Mouse (Mus musculus): ENCODE results near the gene Matn1. TPM values are rescaled to one million over a fixed set of nuclear protein-coding genes. Genes with fewer than 3 reads are reported as not detected.

Matn1 gene
- polyA plus RNA-seq, 2 experiments: 0.08 to 0.13 TPM

DNA sequence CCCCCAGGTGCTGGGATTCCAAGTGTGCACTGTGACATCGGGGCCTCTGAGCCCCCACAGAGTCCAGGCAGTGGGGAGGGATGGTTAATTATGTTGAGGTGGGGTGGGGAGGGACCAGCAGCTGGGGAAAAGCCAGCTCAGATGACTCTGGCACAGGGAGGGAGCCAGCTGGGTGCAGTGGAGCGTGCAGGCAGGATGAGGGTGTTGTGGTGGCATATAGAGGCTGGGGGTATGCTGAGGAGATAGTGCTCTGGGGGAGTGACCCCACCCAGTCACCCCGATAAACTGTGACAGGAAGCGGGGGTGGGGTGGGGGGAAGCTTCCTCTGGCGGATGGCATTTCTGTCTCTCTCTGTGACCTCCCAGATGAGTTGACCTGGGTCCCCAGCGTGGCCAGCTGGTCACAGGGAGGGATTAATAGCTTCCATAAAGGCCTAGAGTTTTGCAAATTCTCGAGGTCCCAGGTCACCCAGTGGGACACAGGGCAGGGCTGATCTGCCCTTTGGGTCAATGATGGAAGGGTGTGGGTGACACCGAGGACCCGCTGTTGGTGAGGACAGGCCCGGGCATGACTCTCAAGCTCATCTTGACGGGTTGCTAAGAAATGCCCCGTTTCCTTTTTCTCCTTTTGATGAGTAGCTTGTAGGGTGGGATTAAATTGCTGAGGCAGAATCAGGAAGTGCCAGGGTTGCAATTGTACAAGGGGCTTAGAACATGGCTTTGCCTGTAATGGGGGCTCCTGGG, 23.1 kb upstream of the Matn1 start:
- Histone ChIP-seq H3K4me1 (replicated peaks; ENCODE audit: control insufficient read depth in 2 of 2, insufficient read depth in 2 of 2, low read length in 1 of 2) (no peaks in the 10 kb centered on the region; a peak in 2 of 4 replicates), H3K4me3 (ENCODE audit: insufficient read depth in 1 of 2, low read depth in 2 of 2, low read length in 2 of 2) (no peak overlapping the region), H3K4me2 (ENCODE audit: low read depth) (no peak overlapping the region), H3K9ac (replicated peaks) (no peak overlapping the region), H3K27me3 (ENCODE audit: control insufficient read depth, insufficient read depth, low read length) (no peaks in the 10 kb centered on the region), H3K9me3 (ENCODE audit: control insufficient read depth, low read length) (no peaks in the 10 kb centered on the region), H3K27ac (no peak overlapping the region), H3K36me3 (replicated peaks; ENCODE audit: control insufficient read depth, insufficient read depth, low read depth) (no peaks in the 10 kb centered on the region)
- no peak for ATAC-seq (ENCODE audit: insufficient read depth)
- 21% methylated on average over 12 of the region's 12 CpGs for WGBS (ENCODE audit: insufficient replicate concordance)
- no peak for DNase-seq (ENCODE audit: low read depth in 3 of 3, low spot score in 3 of 3)
- TF ChIP-seq EP300 (IDR thresholded peaks at IDR 0.05; ENCODE audit: low read depth) (no peak), CTCF (IDR thresholded peaks at IDR 0.05; ENCODE audit: low read depth) (no peak)

- no peaks in the 10 kb centered on the region for H3K27me3 ChIP-seq (ENCODE audit: control insufficient read depth, insufficient read depth, low read length)
- no peak for ATAC-seq (ENCODE audit: insufficient read depth)
- H3K4me1 ChIP-seq (replicated peaks; ENCODE audit: control insufficient read depth in 2 of 2, insufficient read depth in 2 of 2, low read length in 1 of 2): no peaks in the 10 kb centered on the region; a peak in 1 of 4 replicates
- no peak overlapping the region for H3K9ac ChIP-seq (replicated peaks)
- 56% methylated on average over 10 of the region's 10 CpGs for WGBS (ENCODE audit: insufficient replicate concordance)
- no peaks in the 10 kb centered on the region for H3K36me3 ChIP-seq (replicated peaks; ENCODE audit: control insufficient read depth, insufficient read depth, low read depth)
- TF ChIP-seq CTCF (IDR thresholded peaks at IDR 0.05; ENCODE audit: low read depth) (no peak), EP300 (IDR thresholded peaks at IDR 0.05; ENCODE audit: low read depth) (no peak)
- no peak overlapping the region for H3K4me2 ChIP-seq (ENCODE audit: low read depth)
- H3K4me3 ChIP-seq (ENCODE audit: insufficient read depth in 1 of 2, low read depth in 2 of 2, low read length in 2 of 2): no peak overlapping the region
- H3K27ac ChIP-seq: no peak overlapping the region
- no peak for DNase-seq (ENCODE audit: low read depth in 3 of 3, low spot score in 3 of 3)
- no peaks in the 10 kb centered on the region for H3K9me3 ChIP-seq (ENCODE audit: control insufficient read depth, low read length)
Observed at GRCm38 (mm10) chr4:130921986-130922385, 22.2 kb upstream of the Matn1 start.

GRCm38 (mm10) chr4:130926274-130926673, 17.9 kb upstream of the Matn1 start:
- Histone ChIP-seq H3K27ac (no peak overlapping the region), H3K36me3 (replicated peaks; ENCODE audit: control insufficient read depth, insufficient read depth, low read depth) (no peaks in the 10 kb centered on the region), H3K9ac (replicated peaks) (no peak overlapping the region), H3K9me3 (ENCODE audit: control insufficient read depth, low read length) (no peaks in the 10 kb centered on the region), H3K4me2 (ENCODE audit: low read depth) (no peak overlapping the region), H3K4me1 (replicated peaks; ENCODE audit: control insufficient read depth in 2 of 2, insufficient read depth in 2 of 2, low read length in 1 of 2) (no peaks in the 10 kb centered on the region), H3K27me3 (ENCODE audit: control insufficient read depth, insufficient read depth, low read length) (no peaks in the 10 kb centered on the region), H3K4me3 (ENCODE audit: insufficient read depth in 1 of 2, low read depth in 2 of 2, low read length in 2 of 2) (no peak overlapping the region)
- TF ChIP-seq CTCF (IDR thresholded peaks at IDR 0.05; ENCODE audit: low read depth) (no peak), EP300 (IDR thresholded peaks at IDR 0.05; ENCODE audit: low read depth) (no peak)
- DNase-seq (ENCODE audit: low read depth in 3 of 3, low spot score in 3 of 3): no peak
- no peak for ATAC-seq (ENCODE audit: insufficient read depth)
- WGBS (ENCODE audit: insufficient replicate concordance): 56% methylated on average over 6 of the region's 6 CpGs

GRCm38 (mm10) chr4:130927821-130928220, 16.4 kb upstream of the Matn1 start:
- no peak overlapping the region for H3K9ac ChIP-seq (replicated peaks)
- ATAC-seq (ENCODE audit: insufficient read depth) (no peak), DNase-seq (ENCODE audit: low read depth in 3 of 3, low spot score in 3 of 3) (no peak)
- H3K27ac ChIP-seq: no peak overlapping the region
- TF ChIP-seq CTCF (IDR thresholded peaks at IDR 0.05; ENCODE audit: low read depth): no peak
- H3K4me2 ChIP-seq (ENCODE audit: low read depth): no peak overlapping the region
- no peaks in the 10 kb centered on the region for H3K4me1 ChIP-seq (replicated peaks; ENCODE audit: control insufficient read depth in 2 of 2, insufficient read depth in 2 of 2, low read length in 1 of 2)
- no peak overlapping the region for H3K4me3 ChIP-seq (ENCODE audit: insufficient read depth in 1 of 2, low read depth in 2 of 2, low read length in 2 of 2)
- no peaks in the 10 kb centered on the region for H3K36me3 ChIP-seq (replicated peaks; ENCODE audit: control insufficient read depth, insufficient read depth, low read depth)
- no peaks in the 10 kb centered on the region for H3K27me3 ChIP-seq (ENCODE audit: control insufficient read depth, insufficient read depth, low read length)
- no peaks in the 10 kb centered on the region for H3K9me3 ChIP-seq (ENCODE audit: control insufficient read depth, low read length)
- 78% methylated on average over 12 of the region's 12 CpGs for WGBS (ENCODE audit: insufficient replicate concordance)

DNA sequence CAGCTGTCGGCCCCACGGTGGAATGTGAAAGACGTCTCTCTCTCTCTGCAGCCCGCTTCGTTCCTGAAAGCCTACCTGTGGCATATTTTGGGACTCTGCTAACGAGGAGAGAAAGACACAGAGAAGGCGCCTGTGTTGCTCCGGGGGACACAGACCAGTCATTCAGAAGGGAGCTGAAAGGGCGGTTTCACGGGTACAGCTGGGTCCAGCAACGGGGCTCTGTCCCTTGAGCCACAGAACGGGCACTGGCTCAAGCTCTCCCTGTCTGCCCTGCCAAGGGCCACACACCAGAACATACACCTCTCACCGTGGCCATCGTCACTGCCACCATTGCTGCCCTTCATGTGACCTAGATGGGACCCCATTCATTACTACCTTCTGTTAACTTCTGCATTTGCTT, 1.5 kb upstream of the Matn1 start:
- no peak overlapping the region for H3K27ac ChIP-seq
- H3K4me3 ChIP-seq (ENCODE audit: insufficient read depth in 1 of 2, low read depth in 2 of 2, low read length in 2 of 2): no peak overlapping the region
- no peak overlapping the region for H3K9ac ChIP-seq (replicated peaks)
- no peaks in the 10 kb centered on the region for H3K36me3 ChIP-seq (replicated peaks; ENCODE audit: control insufficient read depth, insufficient read depth, low read depth)
- H3K27me3 ChIP-seq (ENCODE audit: control insufficient read depth, insufficient read depth, low read length): no peaks in the 10 kb centered on the region
- DNase-seq (ENCODE audit: low read depth in 3 of 3, low spot score in 3 of 3): no peak
- H3K9me3 ChIP-seq (ENCODE audit: control insufficient read depth, low read length): no peaks in the 10 kb centered on the region
- 35% methylated on average over 14 of the region's 14 CpGs for WGBS (ENCODE audit: insufficient replicate concordance)
- TF ChIP-seq EP300 (IDR thresholded peaks at IDR 0.05; ENCODE audit: low read depth): no peak
- no peak for TF ChIP-seq CTCF (IDR thresholded peaks at IDR 0.05; ENCODE audit: low read depth)
- no peak for ATAC-seq (ENCODE audit: insufficient read depth)
- H3K4me2 ChIP-seq (ENCODE audit: low read depth): no peak overlapping the region
- no peaks in the 10 kb centered on the region for H3K4me1 ChIP-seq (replicated peaks; ENCODE audit: control insufficient read depth in 2 of 2, insufficient read depth in 2 of 2, low read length in 1 of 2)

Data from liver, embryonic 14.5 days (tissue).